Mouse (Mus musculus) ES-Bruce4 (cell line): ENCODE results near the gene Mcu.

Experiments
- CTCF ChIP-seq: IDR thresholded peaks from one replicate; pipeline ENCODE4 v1.8.1; 2011; ENCODE audit warnings: low read depth, low read length
- EP300 ChIP-seq: IDR thresholded peaks from 2 replicates; pipeline ENCODE4 v1.6.1; 2011; ENCODE audit warnings: low read depth, low read length; ENCODE audit not compliant: insufficient read depth
- POLR2A ChIP-seq: IDR thresholded peaks from one replicate; pipeline ENCODE4 v1.8.1; 2011; ENCODE audit warnings: low read length; ENCODE audit not compliant: insufficient read depth

- no peak for TF ChIP-seq EP300
- TF ChIP-seq CTCF = no peak
- TF ChIP-seq POLR2A = no peak
Measured at GRCm38 (mm10) chr10:59444106-59444505, 172.4 kb downstream of the Mcu start.
